Mouse (Mus musculus) kidney, postnatal 0 days (tissue): ENCODE data around the gene Prdm10. TPM values are rescaled to one million over a fixed set of nuclear protein-coding genes. Genes with fewer than 3 reads are reported as not detected.

Source experiments
- ATAC-seq: fragments of 200-750 bp; cut with Nextera tagmentation; replicated peaks from 2 replicates; pipeline ENCODE4 v1.8.0; 2017; ENCODE audit warnings: low read depth, moderate number of reproducible peaks, moderate TSS enrichment, moderate library complexity; ENCODE audit not compliant: low FRiP score
- DNase-seq: peaks from one replicate; pipeline ENCODE4 v3.0.0-alpha.2; 2016; ENCODE audit warnings: low spot score
- H3K27ac ChIP-seq: fragments of 300-500 bp; sonication (generic); 2 replicates; pipeline ENCODE4 v1.5.1; 2014; ENCODE audit warnings: mild to moderate bottlenecking
- H3K27me3 ChIP-seq: fragments of 300-500 bp; sonication (generic); 2 replicates; pipeline ENCODE4 v1.6.1; 2014; ENCODE audit warnings: low read length, mixed read lengths; ENCODE audit not compliant: insufficient read depth
- H3K36me3 ChIP-seq: fragments of 300-500 bp; sonication (generic); 2 replicates; pipeline ENCODE4 v1.6.1; 2014; ENCODE audit warnings: low read length, mixed read lengths; ENCODE audit not compliant: insufficient read depth
- H3K4me1 ChIP-seq: fragments of 300-500 bp; sonication (generic); replicated peaks from 2 replicates; pipeline ENCODE4 v1.6.1; 2014; ENCODE audit warnings: antibody characterized with exemption, low read length, mixed read lengths; ENCODE audit not compliant: insufficient read depth
- H3K4me2 ChIP-seq: fragments of 300-500 bp; sonication (generic); 2 replicates; pipeline ENCODE4 v1.6.1; 2014; ENCODE audit warnings: mild to moderate bottlenecking, low read length, moderate library complexity, mixed read lengths
- H3K4me3 ChIP-seq: fragments of 300-500 bp; sonication (generic); replicated peaks from 2 replicates; pipeline ENCODE4 v1.5.1; 2014; ENCODE audit warnings: low read depth, low read length
- H3K9ac ChIP-seq: fragments of 300-500 bp; sonication (generic); 2 replicates; pipeline ENCODE4 v1.6.1; 2014; ENCODE audit warnings: low read depth, low read length
- H3K9me3 ChIP-seq: fragments of 300-500 bp; sonication (generic); replicated peaks from 2 replicates; pipeline ENCODE4 v1.6.1; 2016; ENCODE audit warnings: low read length, inconsistent platforms, mixed read lengths
- CTCF ChIP-seq: IDR thresholded peaks from 2 replicates; pipeline ENCODE4 v1.5.1; 2016; ENCODE audit warnings: antibody characterized with exemption, low read depth, mild to moderate bottlenecking, moderate library complexity
- WGBS: fragments of 180-500 bp; shearing (Covaris S2); extraction: QIAGEN DNeasy Blood & Tissue Kit; methylation state at CpG from one replicate; pipeline ENCODE4 v1.1.7; 2014; 5-methylcytosine and 5-hydroxymethylcytosine counted together
- polyA plus RNA-seq: library from polyadenylated mRNA; unstranded; fragments of >200 nt; fragmentation: Nextera tagmentation; extraction: Ambion mirVana; gene quantifications from 2 replicates; pipeline ENCODE4 v1.2.1, GENCODE M21; 2015

Gene Prdm10
- polyA plus RNA-seq, 1 experiment from 2014 or later, result 1.9 TPM

DNA sequence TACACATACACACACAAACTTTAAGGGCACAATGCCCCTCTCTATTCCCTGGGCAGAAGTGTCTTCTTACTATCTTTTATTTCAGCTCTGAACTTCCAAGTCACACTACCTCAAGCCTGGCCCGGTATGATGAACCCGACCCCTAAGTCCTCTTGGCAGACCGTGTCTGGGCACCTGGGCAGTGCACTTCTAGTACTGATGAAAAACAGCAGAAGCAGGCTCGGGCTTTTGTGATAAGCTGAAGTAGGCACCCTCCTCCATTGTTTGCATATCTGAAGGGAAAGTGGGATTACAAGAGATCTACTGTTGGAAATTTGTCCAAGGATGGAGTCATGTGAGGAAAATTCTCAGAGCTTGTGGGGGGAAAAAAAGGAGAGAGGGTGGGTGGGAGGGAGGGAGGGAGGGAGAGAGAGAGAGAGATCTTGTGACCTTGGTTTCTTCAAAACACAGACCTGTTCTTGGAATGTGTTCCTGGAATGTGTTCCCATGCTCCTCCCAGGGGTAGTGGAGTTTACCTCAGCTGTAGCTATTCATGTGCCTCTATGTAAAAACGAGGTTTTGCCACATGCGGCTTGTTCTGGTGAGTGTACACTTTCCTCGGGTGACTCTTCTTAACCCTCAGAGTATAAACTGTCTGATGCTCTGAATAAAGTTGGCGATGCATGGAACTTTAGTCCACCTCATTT, 39.7 kb upstream of the Prdm10 start:
- Histone ChIP-seq H3K9ac (no peak overlapping the region), H3K4me3 (no peak overlapping the region), H3K27me3 (no peaks in the 10 kb centered on the region), H3K9me3 (no peaks in the 10 kb centered on the region), H3K4me2 (no peak overlapping the region), H3K27ac (no peak overlapping the region), H3K4me1 (no peaks in the 10 kb centered on the region), H3K36me3 (no peaks in the 10 kb centered on the region)
- DNase-seq (no peak), ATAC-seq (no peak; the same call in 1 of the 2 replicates)
- 73% methylated on average over 8 of the region's 8 CpGs for whole genome bisulfite sequencing
- TF ChIP-seq CTCF, result no peak

GRCm38 (mm10) chr9:31241208-31241699, 39.1 kb upstream of the Prdm10 start:
- Histone ChIP-seq H3K9me3 (no peaks in the 10 kb centered on the region), H3K4me3 (no peak overlapping the region), H3K4me2 (no peak overlapping the region), H3K27me3 (no peaks in the 10 kb centered on the region), H3K4me1 (no peaks in the 10 kb centered on the region), H3K27ac (no peak overlapping the region), H3K36me3 (no peaks in the 10 kb centered on the region), H3K9ac (no peak overlapping the region)
- ATAC-seq (no peak; the same call in 1 of the 2 replicates), DNase-seq (no peak)
- WGBS, result 62% methylated on average over 7 of the region's 7 CpGs
- TF ChIP-seq CTCF, result no peak

- H3K27ac ChIP-seq, result no peak overlapping the region
- no peak overlapping the region for H3K4me2 ChIP-seq
- H3K4me1 ChIP-seq, result no peaks in the 10 kb centered on the region
- no peak for ATAC-seq
- no peak for DNase-seq
- H3K36me3 ChIP-seq, result no peaks in the 10 kb centered on the region
- H3K27me3 ChIP-seq, result no peaks in the 10 kb centered on the region
- no peak overlapping the region for H3K4me3 ChIP-seq
- TF ChIP-seq CTCF, result no peak
- no peaks in the 10 kb centered on the region for H3K9me3 ChIP-seq
- H3K9ac ChIP-seq, result no peak overlapping the region
- WGBS, result 68% methylated on average over 18 of the region's 18 CpGs
These were observed 36.9 kb upstream of the Prdm10 start for GRCm38 (mm10) chr9:31243306-31243938.

- 83% methylated on average over 5 of the region's 5 CpGs for WGBS
- Histone ChIP-seq H3K27ac (no peak overlapping the region), H3K4me2 (no peak overlapping the region), H3K9me3 (no peaks in the 10 kb centered on the region), H3K9ac (no peak overlapping the region), H3K27me3 (no peaks in the 10 kb centered on the region), H3K4me1 (no peaks in the 10 kb centered on the region), H3K4me3 (no peak overlapping the region), H3K36me3 (no peaks in the 10 kb centered on the region)
- TF ChIP-seq CTCF, result no peak
- DNase-seq (no peak), ATAC-seq (no peak)
These were observed 36.4 kb upstream of the Prdm10 start for GRCm38 (mm10) chr9:31243939-31244333.

DNA sequence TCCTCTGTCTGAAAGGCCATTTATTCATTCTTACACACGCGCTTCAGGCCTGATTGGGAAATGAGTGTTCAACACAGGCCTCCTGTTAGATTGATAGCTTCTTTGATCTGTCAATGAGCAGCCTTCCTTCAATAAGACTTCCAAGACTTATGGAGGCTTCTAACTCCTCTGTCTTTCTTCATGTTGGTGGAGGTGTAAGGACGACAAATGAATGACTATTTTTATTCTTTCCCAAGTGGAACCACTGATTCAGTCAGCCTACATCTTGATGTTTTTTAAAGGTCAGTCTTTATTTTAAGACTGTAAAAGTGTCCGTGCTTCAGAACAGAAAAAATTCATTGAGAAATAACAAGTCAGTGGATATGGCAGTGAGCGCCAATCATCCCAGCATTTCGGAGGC, 35.3 kb upstream of the Prdm10 start:
- Histone ChIP-seq H3K4me1 (no peaks in the 10 kb centered on the region), H3K27ac (no peak overlapping the region), H3K4me2 (no peak overlapping the region), H3K36me3 (no peaks in the 10 kb centered on the region), H3K27me3 (no peaks in the 10 kb centered on the region), H3K9ac (no peak overlapping the region), H3K4me3 (no peak overlapping the region), H3K9me3 (no peaks in the 10 kb centered on the region)
- DNase-seq (no peak), ATAC-seq (no peak)
- TF ChIP-seq CTCF, result no peak
- 75% methylated on average over 6 of the region's 6 CpGs for WGBS

DNA sequence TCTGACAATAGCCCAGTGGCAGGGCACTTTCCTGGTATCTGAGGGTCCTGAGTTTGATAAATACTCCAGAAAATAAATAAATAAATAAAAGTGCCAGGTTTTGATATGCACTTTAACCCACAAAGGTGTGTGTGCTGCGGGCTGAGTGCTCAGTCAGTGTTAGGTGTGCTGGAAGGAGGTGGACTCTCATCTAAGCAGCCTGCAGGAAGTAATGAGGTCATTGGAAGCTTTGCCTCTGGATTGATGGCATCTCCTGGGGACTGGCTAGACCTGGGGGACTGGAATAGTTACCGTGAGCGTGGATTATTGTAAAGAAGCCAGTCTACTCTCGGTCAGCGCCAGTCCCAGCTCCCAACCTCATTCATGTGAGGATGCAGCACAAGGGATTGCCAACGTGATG, 33.9 kb upstream of the Prdm10 start:
- 55% methylated on average over 6 of the region's 6 CpGs for WGBS
- Histone ChIP-seq H3K4me3 (no peak overlapping the region), H3K27ac (no peak overlapping the region), H3K4me2 (no peak overlapping the region), H3K9me3 (no peaks in the 10 kb centered on the region), H3K4me1 (no peaks in the 10 kb centered on the region), H3K27me3 (no peaks in the 10 kb centered on the region), H3K36me3 (no peaks in the 10 kb centered on the region), H3K9ac (no peak overlapping the region)
- peak; percentile 72 for ATAC-seq
- TF ChIP-seq CTCF, result no peak
- DNase-seq, result no peak
